Mouse (Mus musculus): ENCODE measurements at regions not wholly inside any gene's neighbourhood (a gene's known extent, or its start where the extent isn't known, plus 50 kb on each side); places are given as distances from the start of the nearest gene placed in this dataset.

DNA sequence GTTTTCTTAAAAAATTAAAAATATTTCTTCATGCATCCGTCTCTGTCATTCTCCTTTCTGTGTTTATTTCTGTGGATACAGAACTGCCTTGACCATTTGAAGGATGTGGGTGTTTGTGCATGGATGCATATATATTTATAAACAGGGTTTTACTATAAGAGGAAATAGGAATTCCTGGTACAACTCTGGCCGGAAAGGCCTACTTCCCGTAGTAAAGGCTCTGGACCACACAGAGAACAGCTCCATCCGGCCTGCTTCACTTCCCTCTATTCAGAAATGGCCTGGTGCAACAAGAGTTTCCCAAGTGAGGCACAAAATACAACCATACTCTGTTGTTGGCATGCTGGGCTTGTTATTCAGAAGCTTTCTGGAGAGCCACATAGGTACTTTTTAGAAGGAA, 182.1 kb upstream of the Hhip start:
- no peak for ATAC-seq

DNA sequence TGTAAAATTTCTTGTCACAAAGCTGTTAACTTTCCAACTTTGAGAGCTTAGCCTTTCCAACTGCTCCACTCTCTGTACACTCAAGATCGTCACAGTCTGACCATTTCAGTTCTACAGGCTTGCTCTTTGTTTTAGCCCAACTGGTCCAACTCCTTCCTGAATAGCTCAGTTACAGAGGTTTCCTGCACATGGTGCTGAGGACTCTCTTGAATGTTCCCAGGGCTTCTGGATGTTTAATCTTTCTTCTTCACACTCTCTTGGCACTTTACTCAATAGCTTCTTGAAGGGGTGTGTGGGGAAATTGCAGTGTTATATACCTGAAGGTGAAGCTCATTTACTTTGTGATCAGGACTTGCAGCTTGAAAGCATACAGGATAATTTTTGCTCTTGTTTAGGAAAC, 152.6 kb upstream of the Hhip start:
- Histone ChIP-seq H3K4me2 (ENCODE audit: low read length) (no peak overlapping the region), H3K4me1 (replicated peaks; ENCODE audit: control insufficient read depth, insufficient read depth, low read length) (no peaks in the 10 kb centered on the region), H3K27ac (ENCODE audit: low read length) (no peak overlapping the region), H3K27me3 (replicated peaks; ENCODE audit: control insufficient read depth, insufficient read depth, low read length) (no peaks in the 10 kb centered on the region), H3K4me3 (replicated peaks; ENCODE audit: low read length) (no peak overlapping the region), H3K9me3 (ENCODE audit: control insufficient read depth, low read length) (no peaks in the 10 kb centered on the region), H3K9ac (replicated peaks; ENCODE audit: low read depth, low read length) (no peak overlapping the region), H3K36me3 (ENCODE audit: control insufficient read depth, insufficient read depth) (no peaks in the 10 kb centered on the region)
- 86% methylated on average over 1 of the region's 1 CpGs for WGBS
- no peak for ATAC-seq

More for the DNA sequence above, 182.1 kb upstream of the Hhip start:
- no peaks in the 10 kb centered on the region for H3K9me3 ChIP-seq (ENCODE audit: control insufficient read depth, low read length)
- H3K27ac ChIP-seq (ENCODE audit: low read length), result no peak overlapping the region
- no peaks in the 10 kb centered on the region for H3K36me3 ChIP-seq (ENCODE audit: control insufficient read depth, insufficient read depth)
- H3K27me3 ChIP-seq (replicated peaks; ENCODE audit: control insufficient read depth, insufficient read depth, low read length), result no peaks in the 10 kb centered on the region
- H3K9ac ChIP-seq (replicated peaks; ENCODE audit: low read depth, low read length), result no peak overlapping the region
- H3K4me3 ChIP-seq (replicated peaks; ENCODE audit: low read length), result no peak overlapping the region
- no peak overlapping the region for H3K4me2 ChIP-seq (ENCODE audit: low read length)
- 93% methylated on average over 4 of the region's 4 CpGs for WGBS
- no peaks in the 10 kb centered on the region for H3K4me1 ChIP-seq (replicated peaks; ENCODE audit: control insufficient read depth, insufficient read depth, low read length)

DNA sequence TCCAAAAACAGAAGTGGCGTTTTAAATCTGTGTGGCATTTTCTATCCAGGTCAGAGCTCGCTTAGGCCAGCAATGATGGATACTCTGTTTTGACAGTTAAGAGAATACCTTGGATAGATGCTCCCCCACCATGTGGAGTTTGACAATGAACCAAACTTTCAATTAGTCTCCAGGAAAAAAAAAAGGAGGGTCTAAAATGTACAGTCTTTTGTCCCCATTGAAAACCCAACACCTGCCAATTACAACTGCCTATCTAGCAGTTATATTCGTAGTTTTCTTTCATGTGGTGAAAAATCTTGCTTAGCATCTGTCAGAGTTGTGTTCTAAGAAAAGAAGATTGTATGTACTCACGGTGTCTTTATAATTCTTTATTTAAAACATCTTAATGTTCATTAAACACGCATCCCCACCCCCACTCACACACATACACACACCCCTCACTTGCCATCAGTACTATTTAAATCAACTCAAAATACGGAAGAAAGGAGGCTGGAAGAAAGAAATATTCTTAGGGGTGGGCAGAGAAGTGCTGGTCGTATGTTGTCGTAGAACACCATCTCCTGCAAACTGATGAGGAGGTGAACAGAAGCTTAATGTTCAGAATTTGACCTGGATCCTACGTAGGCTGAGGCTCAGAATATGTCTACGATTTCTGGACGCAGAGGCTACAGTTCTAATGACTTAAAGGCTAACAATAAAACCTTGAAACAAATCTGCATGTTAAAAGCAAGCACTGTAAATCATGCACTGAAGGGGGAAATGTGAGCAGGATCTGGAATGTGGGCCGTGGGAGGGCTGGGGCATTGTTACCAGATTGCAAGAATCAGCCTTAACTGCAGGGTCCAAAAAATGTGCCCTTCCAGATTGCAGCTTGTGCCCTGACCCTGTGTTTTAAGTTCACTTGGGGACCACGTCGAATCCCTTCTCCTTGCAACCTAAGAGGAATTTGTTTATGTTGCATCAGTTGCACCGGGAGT, 147.2 kb upstream of the Hhip start:
- Histone ChIP-seq H3K9ac (replicated peaks; ENCODE audit: low read depth, low read length) (no peak overlapping the region), H3K36me3 (ENCODE audit: control insufficient read depth, insufficient read depth) (no peaks in the 10 kb centered on the region), H3K4me1 (replicated peaks; ENCODE audit: control insufficient read depth, insufficient read depth, low read length) (no peaks in the 10 kb centered on the region), H3K9me3 (ENCODE audit: control insufficient read depth, low read length) (no peaks in the 10 kb centered on the region), H3K27ac (ENCODE audit: low read length) (no peak overlapping the region), H3K27me3 (replicated peaks; ENCODE audit: control insufficient read depth, insufficient read depth, low read length) (no peaks in the 10 kb centered on the region), H3K4me2 (ENCODE audit: low read length) (no peak overlapping the region), H3K4me3 (replicated peaks; ENCODE audit: low read length) (no peak overlapping the region)
- WGBS, result 20% methylated on average over 15 of the region's 15 CpGs
- peak; percentile 26 for ATAC-seq

DNA sequence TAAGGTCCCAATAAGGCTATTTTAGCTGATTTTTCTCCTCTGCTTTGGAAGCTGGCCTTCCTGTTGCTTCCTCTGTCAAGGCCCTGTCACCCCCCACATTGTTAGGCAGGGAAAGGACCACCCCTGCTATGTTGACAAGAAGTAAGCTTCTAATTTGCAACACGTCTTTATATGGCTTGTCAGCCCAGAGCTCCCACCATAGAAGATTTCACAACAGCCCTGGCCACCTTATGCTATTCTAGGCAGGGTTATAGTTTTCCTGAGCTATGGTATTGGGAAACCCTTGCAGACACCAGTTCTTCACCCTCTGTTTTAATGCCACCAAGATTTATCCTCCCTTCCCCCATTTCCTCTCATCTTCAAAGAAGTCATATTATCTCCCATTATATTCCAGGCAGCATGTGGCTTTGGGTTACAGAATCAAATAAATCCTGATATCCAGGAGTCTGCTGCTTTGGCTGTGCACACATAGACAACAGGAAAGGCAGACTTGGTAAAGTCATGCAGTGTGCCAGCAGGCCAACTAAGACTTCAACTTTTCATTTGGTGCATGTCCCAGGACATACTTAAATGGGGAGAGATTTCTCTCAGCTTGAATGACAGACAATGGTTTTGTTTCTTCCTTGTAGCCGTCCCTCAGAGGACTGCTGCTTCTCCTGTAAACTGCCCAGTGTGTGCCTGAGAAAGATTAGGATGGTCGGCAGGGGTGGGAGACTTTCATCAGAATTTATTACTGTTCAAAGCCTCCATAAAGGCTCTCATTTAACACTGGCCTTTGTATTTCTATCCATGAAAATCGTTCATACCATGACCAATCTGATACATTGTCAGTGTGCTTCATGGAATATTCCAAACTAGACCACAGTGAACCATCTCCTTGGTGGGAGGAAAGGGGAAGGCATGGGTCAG, 146.2 kb upstream of the Hhip start:
- H3K9me3 ChIP-seq (ENCODE audit: control insufficient read depth, low read length), result no peaks in the 10 kb centered on the region
- H3K36me3 ChIP-seq (ENCODE audit: control insufficient read depth, insufficient read depth), result no peaks in the 10 kb centered on the region
- WGBS, result 44% methylated on average over 4 of the region's 4 CpGs
- H3K9ac ChIP-seq (replicated peaks; ENCODE audit: low read depth, low read length), result no peak overlapping the region
- ATAC-seq, result no peak
- H3K4me2 ChIP-seq (ENCODE audit: low read length), result no peak overlapping the region
- no peaks in the 10 kb centered on the region for H3K27me3 ChIP-seq (replicated peaks; ENCODE audit: control insufficient read depth, insufficient read depth, low read length)
- no peaks in the 10 kb centered on the region for H3K4me1 ChIP-seq (replicated peaks; ENCODE audit: control insufficient read depth, insufficient read depth, low read length)
- no peak overlapping the region for H3K4me3 ChIP-seq (replicated peaks; ENCODE audit: low read length)
- H3K27ac ChIP-seq (ENCODE audit: low read length), result no peak overlapping the region

DNA sequence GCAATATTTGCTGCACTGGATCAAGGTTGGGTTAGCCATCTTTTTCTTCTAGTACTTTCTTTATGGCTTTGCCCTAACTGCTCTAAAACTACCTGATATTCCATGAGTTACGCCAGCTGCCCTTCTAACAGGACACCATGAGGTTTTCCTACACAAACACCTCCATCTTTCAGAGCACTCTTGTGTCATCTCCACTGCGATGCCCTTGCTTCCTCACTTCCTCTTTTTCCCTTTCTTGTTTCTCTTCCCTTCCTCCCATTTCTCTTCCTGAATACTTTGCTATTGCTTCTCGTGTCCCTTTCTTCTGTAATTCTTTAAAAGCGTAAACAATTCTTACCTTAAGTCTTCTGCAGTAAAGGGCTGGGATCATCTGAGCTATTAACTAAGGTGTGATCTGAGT, 139.9 kb upstream of the Hhip start:
- no peaks in the 10 kb centered on the region for H3K36me3 ChIP-seq (ENCODE audit: control insufficient read depth, insufficient read depth)
- 89% methylated on average over 4 of the region's 4 CpGs for WGBS

DNA sequence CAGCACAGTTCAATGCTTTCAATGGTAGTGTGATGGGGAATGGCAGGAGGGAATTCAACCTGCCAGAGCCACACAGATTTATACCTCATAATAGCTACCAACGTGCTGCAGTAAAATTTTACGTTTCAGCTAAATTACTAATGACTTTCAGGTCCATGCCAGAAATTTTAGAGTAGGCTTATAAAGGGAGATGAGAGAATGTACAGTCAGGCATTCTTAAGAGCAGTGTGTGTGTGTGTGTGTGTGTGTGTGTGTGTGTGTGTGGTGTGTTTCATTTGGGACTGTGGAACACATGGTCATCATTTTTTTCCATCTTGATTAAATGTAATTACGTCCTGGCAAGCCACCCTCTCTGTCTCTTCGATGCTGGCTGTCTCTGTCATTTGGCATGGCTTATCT, 132.7 kb upstream of the Hhip start:
- Histone ChIP-seq H3K27me3 (replicated peaks; ENCODE audit: control insufficient read depth, insufficient read depth, low read length) (no peaks in the 10 kb centered on the region), H3K9ac (replicated peaks; ENCODE audit: low read depth, low read length) (no peak overlapping the region), H3K27ac (ENCODE audit: low read length) (peak overlapping the region; percentile 39; the same call in 1 of the 2 replicates), H3K4me2 (ENCODE audit: low read length) (no peak overlapping the region), H3K4me1 (replicated peaks; ENCODE audit: control insufficient read depth, insufficient read depth, low read length) (no peaks in the 10 kb centered on the region), H3K36me3 (ENCODE audit: control insufficient read depth, insufficient read depth) (no peaks in the 10 kb centered on the region), H3K4me3 (replicated peaks; ENCODE audit: low read length) (no peak overlapping the region), H3K9me3 (ENCODE audit: control insufficient read depth, low read length) (no peaks in the 10 kb centered on the region)
- ATAC-seq, result peak; percentile 70
- 66% methylated on average over 4 of the region's 4 CpGs for WGBS

More for the DNA sequence above, 139.9 kb upstream of the Hhip start:
- no peaks in the 10 kb centered on the region for H3K4me1 ChIP-seq (replicated peaks; ENCODE audit: control insufficient read depth, insufficient read depth, low read length)
- no peaks in the 10 kb centered on the region for H3K9me3 ChIP-seq (ENCODE audit: control insufficient read depth, low read length)
- H3K4me3 ChIP-seq (replicated peaks; ENCODE audit: low read length), result no peak overlapping the region
- H3K27me3 ChIP-seq (replicated peaks; ENCODE audit: control insufficient read depth, insufficient read depth, low read length), result no peaks in the 10 kb centered on the region
- no peak overlapping the region for H3K27ac ChIP-seq (ENCODE audit: low read length)
- no peak overlapping the region for H3K4me2 ChIP-seq (ENCODE audit: low read length)
- no peak for ATAC-seq
- no peak overlapping the region for H3K9ac ChIP-seq (replicated peaks; ENCODE audit: low read depth, low read length)

DNA sequence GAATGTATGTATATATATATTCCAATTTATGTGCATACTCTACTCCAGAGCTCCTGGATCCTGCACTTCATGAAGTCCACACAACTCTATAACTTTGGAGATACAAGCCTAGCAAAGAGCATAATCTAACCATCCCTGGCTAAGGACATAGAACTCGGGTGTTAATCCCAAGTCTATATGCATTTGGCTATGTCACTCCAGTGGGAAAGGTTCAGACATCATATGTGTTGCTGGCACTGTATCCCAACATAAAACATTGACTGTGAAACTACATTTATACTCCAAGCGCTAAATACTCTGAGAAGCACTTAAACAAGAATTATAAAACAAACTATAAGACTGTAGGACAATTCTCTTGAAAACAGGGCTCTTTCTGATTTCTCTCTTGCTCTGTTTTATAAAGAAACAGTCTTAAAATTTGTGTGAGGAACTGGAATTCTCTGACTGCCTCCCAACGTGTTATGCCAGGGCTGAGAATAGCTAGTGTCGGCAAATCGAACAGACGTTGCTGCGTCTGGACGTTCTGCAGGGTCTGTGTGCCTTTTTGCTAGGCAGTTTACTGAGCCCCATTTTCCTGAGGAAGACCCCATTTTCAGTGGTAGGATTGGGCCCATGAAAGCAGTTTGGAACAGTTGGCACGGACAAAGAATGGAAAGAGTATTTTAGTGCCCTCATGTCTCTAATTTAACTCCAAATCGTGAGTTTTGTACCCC, 132.1 kb upstream of the Hhip start:
- Histone ChIP-seq H3K4me2 (ENCODE audit: low read length) (no peak overlapping the region), H3K36me3 (ENCODE audit: control insufficient read depth, insufficient read depth) (no peaks in the 10 kb centered on the region), H3K4me3 (replicated peaks; ENCODE audit: low read length) (no peak overlapping the region), H3K9me3 (ENCODE audit: control insufficient read depth, low read length) (no peaks in the 10 kb centered on the region), H3K27me3 (replicated peaks; ENCODE audit: control insufficient read depth, insufficient read depth, low read length) (no peaks in the 10 kb centered on the region), H3K9ac (replicated peaks; ENCODE audit: low read depth, low read length) (no peak overlapping the region), H3K27ac (ENCODE audit: low read length) (peak overlapping the region; percentile 39; the same call in 1 of the 2 replicates), H3K4me1 (replicated peaks; ENCODE audit: control insufficient read depth, insufficient read depth, low read length) (no peaks in the 10 kb centered on the region)
- peak; percentile 84 for ATAC-seq
- WGBS, result 68% methylated on average over 10 of the region's 10 CpGs

DNA sequence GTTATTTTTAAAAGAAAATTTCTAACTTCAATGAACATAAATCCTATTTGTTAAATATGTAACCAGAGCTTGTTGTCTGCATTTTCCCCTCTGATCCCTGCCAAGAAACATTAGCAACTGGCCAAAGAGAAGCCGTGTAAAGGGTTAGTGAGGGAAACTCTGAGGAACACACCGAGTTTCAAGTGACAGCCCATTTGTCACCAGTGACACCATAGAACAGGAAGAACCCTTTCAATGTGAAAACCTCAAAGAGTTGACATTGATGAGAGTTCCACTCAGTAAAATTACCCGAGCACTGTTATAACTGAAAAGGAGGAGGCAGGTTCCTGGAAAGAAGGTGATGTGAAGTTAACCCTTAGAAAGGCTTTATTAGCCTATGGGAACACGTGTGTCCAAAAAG, 127.5 kb upstream of the Hhip start:
- H3K9ac ChIP-seq (replicated peaks; ENCODE audit: low read depth, low read length), result no peak overlapping the region
- no peaks in the 10 kb centered on the region for H3K36me3 ChIP-seq (ENCODE audit: control insufficient read depth, insufficient read depth)
- H3K4me3 ChIP-seq (replicated peaks; ENCODE audit: low read length), result no peak overlapping the region
- no peak for ATAC-seq
- WGBS, result 66% methylated on average over 4 of the region's 4 CpGs
- H3K4me2 ChIP-seq (ENCODE audit: low read length), result no peak overlapping the region
- no peaks in the 10 kb centered on the region for H3K4me1 ChIP-seq (replicated peaks; ENCODE audit: control insufficient read depth, insufficient read depth, low read length)
- H3K27me3 ChIP-seq (replicated peaks; ENCODE audit: control insufficient read depth, insufficient read depth, low read length), result no peaks in the 10 kb centered on the region
- no peak overlapping the region for H3K27ac ChIP-seq (ENCODE audit: low read length)
- H3K9me3 ChIP-seq (ENCODE audit: control insufficient read depth, low read length), result no peaks in the 10 kb centered on the region

DNA sequence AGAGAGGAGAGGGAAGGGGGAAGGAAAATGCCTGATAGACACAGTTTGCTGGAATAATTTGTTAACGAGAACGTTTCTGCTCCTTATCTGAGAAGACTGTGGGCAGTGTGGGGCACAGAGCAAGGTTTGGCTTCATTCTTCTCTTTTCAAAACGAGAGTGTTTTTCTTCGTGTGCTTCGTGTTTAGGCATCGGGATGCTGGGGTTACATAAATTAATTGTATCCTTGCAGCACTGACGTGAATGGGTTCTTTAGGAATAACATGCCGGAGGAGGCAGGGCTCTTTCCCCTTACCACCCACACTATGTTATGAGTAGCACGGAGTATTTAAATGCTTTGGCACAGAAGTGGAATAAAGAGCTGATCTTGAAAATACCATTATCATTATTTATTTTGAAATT, 110.9 kb upstream of the Hhip start:
- H3K4me1 ChIP-seq (replicated peaks; ENCODE audit: control insufficient read depth, insufficient read depth, low read length), result no peaks in the 10 kb centered on the region
- H3K27me3 ChIP-seq (replicated peaks; ENCODE audit: control insufficient read depth, insufficient read depth, low read length), result no peaks in the 10 kb centered on the region
- no peak overlapping the region for H3K27ac ChIP-seq (ENCODE audit: low read length)
- no peak overlapping the region for H3K4me3 ChIP-seq (replicated peaks; ENCODE audit: low read length)
- no peak overlapping the region for H3K9ac ChIP-seq (replicated peaks; ENCODE audit: low read depth, low read length)
- no peaks in the 10 kb centered on the region for H3K9me3 ChIP-seq (ENCODE audit: control insufficient read depth, low read length)
- ATAC-seq, result no peak
- peak overlapping the region; percentile 34 for H3K4me2 ChIP-seq (ENCODE audit: low read length)
- no peaks in the 10 kb centered on the region for H3K36me3 ChIP-seq (ENCODE audit: control insufficient read depth, insufficient read depth)
- WGBS, result 35% methylated on average over 9 of the region's 9 CpGs

Data from forebrain, embryonic 16.5 days (tissue).